Mouse (Mus musculus): ENCODE measurements around the gene Usp38. TPM values are rescaled to one million over a fixed set of nuclear protein-coding genes. Genes with fewer than 3 reads are reported as not detected.
A peak's percentile ranks its signal among the peaks of the same experiment; 100 is the strongest.
"Not testable (repeated sequence)": the region's sequence is repeated elsewhere in the genome, so short reads cannot be mapped to it uniquely, and the experiment has no call there.

The Usp38 gene
- 18.3 and 20.0 TPM in 2 replicates for polyA plus RNA-seq (2015; fragmentation: Nextera tagmentation; extraction: Ambion mirVana)

GRCm38 (mm10) chr8:81014789-81015699, at the start of gene Usp38:
Gene Usp38 (minus strand): TSS chr8:81014928.
- WGBS: 3% methylated on average over 57 of the region's 57 CpGs
- peak; percentile 98 for ATAC-seq (replicated peaks; ENCODE audit: low FRiP score)
- peaks cover 26% of the 10 kb centered on the region for H3K4me1 ChIP-seq
- no peaks in the 10 kb centered on the region for H3K27me3 ChIP-seq
- peak within 1 kb of the TSS; percentile 92 for H3K4me2 ChIP-seq
- peak within 1 kb of the TSS; percentile 88 for H3K9ac ChIP-seq
- H3K4me3 ChIP-seq (replicated peaks): peak within 1 kb of the TSS; percentile 92
- peak within 1 kb of the TSS; percentile 96 for H3K27ac ChIP-seq
- H3K36me3 ChIP-seq: peaks cover 13% of the 10 kb centered on the region
- no peaks in the 10 kb centered on the region for H3K9me3 ChIP-seq (replicated peaks)

GRCm38 (mm10) chr8:81062566-81062965, 47.8 kb upstream of the Usp38 start:
- Histone ChIP-seq H3K27ac (no peak overlapping the region), H3K4me1 (no peaks in the 10 kb centered on the region), H3K9ac (no peak overlapping the region), H3K27me3 (no peaks in the 10 kb centered on the region), H3K36me3 (no peaks in the 10 kb centered on the region), H3K4me2 (no peak overlapping the region), H3K4me3 (replicated peaks) (no peak overlapping the region), H3K9me3 (replicated peaks) (no peaks in the 10 kb centered on the region)
- 68% methylated on average over 3 of the region's 3 CpGs for WGBS
- no peak for ATAC-seq (replicated peaks; ENCODE audit: low FRiP score)

- H3K27ac ChIP-seq: no peak overlapping the region
- H3K4me3 ChIP-seq (replicated peaks): no peak overlapping the region
- no peak overlapping the region for H3K4me2 ChIP-seq
- H3K9me3 ChIP-seq (replicated peaks): no peaks in the 10 kb centered on the region
- H3K27me3 ChIP-seq: no peaks in the 10 kb centered on the region
- H3K36me3 ChIP-seq: no peaks in the 10 kb centered on the region
- H3K4me1 ChIP-seq: no peaks in the 10 kb centered on the region
- no peak overlapping the region for H3K9ac ChIP-seq
- WGBS: 36% methylated on average over 3 of the region's 3 CpGs
- ATAC-seq (replicated peaks; ENCODE audit: low FRiP score): no peak
These were observed 47.2 kb upstream of the Usp38 start for GRCm38 (mm10) chr8:81061950-81062349.

- no peaks in the 10 kb centered on the region for H3K9me3 ChIP-seq (replicated peaks)
- WGBS: 48% methylated on average over 3 of the region's 3 CpGs
- no peak for ATAC-seq (replicated peaks; ENCODE audit: low FRiP score)
- H3K36me3 ChIP-seq: no peaks in the 10 kb centered on the region
- H3K4me2 ChIP-seq: no peak overlapping the region
- H3K4me1 ChIP-seq: no peaks in the 10 kb centered on the region
- H3K27ac ChIP-seq: no peak overlapping the region
- no peak overlapping the region for H3K9ac ChIP-seq
- H3K4me3 ChIP-seq (replicated peaks): no peak overlapping the region
- H3K27me3 ChIP-seq: no peaks in the 10 kb centered on the region
These were observed 29.5 kb upstream of the Usp38 start for GRCm38 (mm10) chr8:81044201-81044600.

GRCm38 (mm10) chr8:81027991-81028390, 13.3 kb upstream of the Usp38 start:
- H3K27me3 ChIP-seq: no peaks in the 10 kb centered on the region
- no peak overlapping the region for H3K4me2 ChIP-seq
- peaks cover 13% of the 10 kb centered on the region; the same call in 1 of the 2 replicates for H3K9me3 ChIP-seq (replicated peaks)
- ATAC-seq (replicated peaks; ENCODE audit: low FRiP score): no peak
- H3K9ac ChIP-seq: no peak overlapping the region
- 42% methylated on average over 2 of the region's 2 CpGs for WGBS
- H3K27ac ChIP-seq: no peak overlapping the region
- H3K4me3 ChIP-seq (replicated peaks): no peak overlapping the region
- no peaks in the 10 kb centered on the region for H3K36me3 ChIP-seq
- no peaks in the 10 kb centered on the region for H3K4me1 ChIP-seq

GRCm38 (mm10) chr8:81017548-81017947, 2.8 kb upstream of the Usp38 start:
- peaks cover 18% of the 10 kb centered on the region for H3K4me1 ChIP-seq
- 88% methylated on average over 8 of the region's 8 CpGs for WGBS
- H3K4me3 ChIP-seq (replicated peaks); H3K9ac ChIP-seq; H3K27me3 ChIP-seq; H3K27ac ChIP-seq; H3K36me3 ChIP-seq; H3K9me3 ChIP-seq (replicated peaks); H3K4me2 ChIP-seq; ATAC-seq (replicated peaks; ENCODE audit: low FRiP score): not testable (repeated sequence)

- ATAC-seq (replicated peaks; ENCODE audit: low FRiP score): peak; percentile 6
These were observed 757 bp downstream of the Usp38 start for GRCm38 (mm10) chr8:81013811-81014530.

GRCm38 (mm10) chr8:81012699-81013098, 2.0 kb downstream of the Usp38 start:
- peaks cover 35% of the 10 kb centered on the region for H3K36me3 ChIP-seq
- no peaks in the 10 kb centered on the region for H3K27me3 ChIP-seq
- peaks cover 26% of the 10 kb centered on the region for H3K4me1 ChIP-seq
- H3K27ac ChIP-seq: no peak overlapping the region
- no peak for ATAC-seq (replicated peaks; ENCODE audit: low FRiP score)
- H3K9ac ChIP-seq: peak overlapping the region; percentile 88; the same call in 1 of the 2 replicates
- H3K4me2 ChIP-seq: peak overlapping the region; percentile 92
- H3K4me3 ChIP-seq (replicated peaks): peak overlapping the region; percentile 92
- no peaks in the 10 kb centered on the region for H3K9me3 ChIP-seq (replicated peaks)
- 64% methylated on average over 2 of the region's 2 CpGs for WGBS

More at GRCm38 (mm10) chr8:81013811-81014530, 757 bp downstream of the Usp38 start:
- no peaks in the 10 kb centered on the region for H3K9me3 ChIP-seq (replicated peaks)
- H3K4me1 ChIP-seq: peaks cover 26% of the 10 kb centered on the region
- peaks cover 22% of the 10 kb centered on the region for H3K36me3 ChIP-seq
- peak overlapping the region; percentile 92 for H3K4me3 ChIP-seq (replicated peaks)
- WGBS: under 1% methylated on average over 45 of the region's 45 CpGs
- no peaks in the 10 kb centered on the region for H3K27me3 ChIP-seq
- H3K4me2 ChIP-seq: peak overlapping the region; percentile 92
- peak overlapping the region; percentile 88 for H3K9ac ChIP-seq
- H3K27ac ChIP-seq: peak overlapping the region; percentile 88

- peak overlapping the region; percentile 22 for H3K4me3 ChIP-seq (replicated peaks)
- peaks cover 26% of the 10 kb centered on the region for H3K4me1 ChIP-seq
- H3K4me2 ChIP-seq: peak overlapping the region; percentile 92
- no peaks in the 10 kb centered on the region for H3K9me3 ChIP-seq (replicated peaks)
- H3K27me3 ChIP-seq: no peaks in the 10 kb centered on the region
- no peak overlapping the region for H3K27ac ChIP-seq
- WGBS: 67% methylated on average over 4 of the region's 4 CpGs
- H3K36me3 ChIP-seq: peaks cover 41% of the 10 kb centered on the region
- ATAC-seq (replicated peaks; ENCODE audit: low FRiP score): no peak
- no peak overlapping the region for H3K9ac ChIP-seq
These were observed 2.6 kb downstream of the Usp38 start for GRCm38 (mm10) chr8:81012031-81012560.

GRCm38 (mm10) chr8:81010386-81010785, 4.3 kb downstream of the Usp38 start:
- no peak for ATAC-seq (replicated peaks; ENCODE audit: low FRiP score)
- no peak overlapping the region for H3K9ac ChIP-seq
- H3K27me3 ChIP-seq: no peaks in the 10 kb centered on the region
- no peak overlapping the region for H3K4me3 ChIP-seq (replicated peaks)
- H3K4me2 ChIP-seq: no peak overlapping the region
- peaks cover 54% of the 10 kb centered on the region for H3K36me3 ChIP-seq
- no peak overlapping the region for H3K27ac ChIP-seq
- no peaks in the 10 kb centered on the region for H3K9me3 ChIP-seq (replicated peaks)
- 83% methylated on average over 5 of the region's 5 CpGs for WGBS
- H3K4me1 ChIP-seq: peaks cover 22% of the 10 kb centered on the region

GRCm38 (mm10) chr8:81005114-81005513, 9.6 kb downstream of the Usp38 start:
- H3K4me2 ChIP-seq: no peak overlapping the region
- no peaks in the 10 kb centered on the region for H3K9me3 ChIP-seq (replicated peaks)
- no peak overlapping the region for H3K27ac ChIP-seq
- H3K36me3 ChIP-seq: peaks cover 84% of the 10 kb centered on the region
- WGBS: 87% methylated on average over 1 of the region's 1 CpGs
- no peak overlapping the region for H3K9ac ChIP-seq
- H3K27me3 ChIP-seq: no peaks in the 10 kb centered on the region
- H3K4me3 ChIP-seq (replicated peaks): no peak overlapping the region
- H3K4me1 ChIP-seq: no peaks in the 10 kb centered on the region
- no peak for ATAC-seq (replicated peaks; ENCODE audit: low FRiP score)

- Histone ChIP-seq H3K9me3 (replicated peaks) (no peaks in the 10 kb centered on the region), H3K4me3 (replicated peaks) (no peak overlapping the region), H3K36me3 (peaks cover 85% of the 10 kb centered on the region), H3K27me3 (no peaks in the 10 kb centered on the region), H3K9ac (no peak overlapping the region), H3K4me1 (no peaks in the 10 kb centered on the region), H3K27ac (no peak overlapping the region), H3K4me2 (no peak overlapping the region)
- 5% methylated on average over 1 of the region's 1 CpGs for WGBS
- ATAC-seq (replicated peaks; ENCODE audit: low FRiP score): no peak
These were observed 18.1 kb downstream of the Usp38 start for GRCm38 (mm10) chr8:80996632-80997031.

Data from kidney, embryonic 15.5 days (tissue).